Mouse (Mus musculus) spleen, postnatal 10 days (tissue): ENCODE measurements around the gene Eif1ax.
A peak's percentile ranks its signal among the peaks of the same experiment; 100 is the strongest.
"Not testable (repeated sequence)": the region's sequence is repeated elsewhere in the genome, so short reads cannot be mapped to it uniquely, and the experiment has no call there.

Experiments used
- DNase-seq, 2 experiments: peaks; one replicate each; pipeline ENCODE4 v3.0.0; 2021 to 2022; ENCODE audit warnings: low spot score in 2 of 2

Eif1ax gene

DNA sequence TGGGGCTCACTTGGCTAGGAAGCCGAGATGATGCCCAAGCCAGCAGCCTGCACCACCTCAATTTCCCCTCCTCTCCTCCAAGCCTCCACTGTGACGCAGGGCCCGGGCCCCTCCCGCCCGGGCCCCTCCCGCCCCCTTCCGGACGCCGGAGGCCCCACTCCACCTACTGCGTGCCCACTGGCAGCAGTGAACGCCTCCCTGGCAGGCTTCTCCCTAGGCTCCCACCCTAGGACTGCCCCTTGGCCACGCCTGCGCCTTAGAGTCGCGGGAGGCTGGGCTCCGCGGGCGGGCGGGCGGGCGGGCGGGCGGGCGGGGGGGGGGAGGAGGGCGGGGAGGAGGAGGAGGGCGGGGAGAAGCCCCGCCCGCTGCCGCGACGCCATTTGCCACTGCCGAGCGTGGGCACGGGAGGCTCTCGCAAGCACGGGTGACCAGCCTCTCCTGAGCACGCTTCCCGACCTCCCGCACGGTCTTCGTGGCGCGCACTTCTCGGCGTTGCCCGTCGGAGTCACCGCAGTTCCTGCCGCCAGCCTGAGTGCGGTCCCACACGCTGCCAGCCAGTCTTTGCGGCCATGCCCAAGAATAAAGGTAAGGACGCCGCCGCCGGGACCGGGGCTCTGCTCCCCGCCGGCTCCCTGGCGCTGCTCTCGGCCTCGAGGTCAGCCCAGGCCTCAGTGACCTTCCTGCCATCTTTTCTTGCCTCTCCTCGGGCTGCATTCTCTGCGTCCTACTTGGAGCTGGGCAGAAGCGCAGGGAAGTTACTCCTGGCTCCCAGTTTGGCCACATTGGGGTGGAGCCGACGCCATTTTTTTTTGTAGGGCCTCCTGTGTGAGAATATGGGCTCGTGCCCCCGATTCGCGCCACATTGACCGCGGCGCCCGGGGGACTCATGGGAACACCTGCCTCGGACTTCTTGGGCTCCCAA lies at the start of gene Eif1ax:
Gene Eif1ax (plus strand): TSS at position 348 of the 922 bp plus-strand sequence.
- peak; percentile 65 to 77 for DNase-seq

DNA sequence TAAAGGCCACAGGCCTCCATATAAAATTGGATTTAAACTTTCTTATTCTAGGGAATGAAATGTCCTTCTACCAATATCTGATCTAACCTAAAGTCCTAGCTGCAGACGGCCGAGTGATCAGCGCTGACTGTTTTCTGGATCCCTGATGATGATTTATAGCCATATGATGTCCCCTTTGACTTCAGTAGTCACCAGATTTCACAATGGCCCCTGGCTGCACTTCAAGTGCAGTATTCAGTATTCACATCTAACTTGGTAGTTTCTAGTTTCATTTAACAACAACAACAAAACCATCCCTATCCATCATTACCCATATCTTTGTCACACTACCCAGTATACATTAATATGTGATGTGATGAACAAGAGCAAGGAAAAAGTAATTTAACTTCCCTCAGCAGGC lies 7.5 kb upstream of the Eif1ax start:
- no peak for DNase-seq

GRCm38 (mm10) chrX:159372753-159373144 lies 771 bp downstream of the Eif1ax start:
- DNase-seq: no peak

DNA sequence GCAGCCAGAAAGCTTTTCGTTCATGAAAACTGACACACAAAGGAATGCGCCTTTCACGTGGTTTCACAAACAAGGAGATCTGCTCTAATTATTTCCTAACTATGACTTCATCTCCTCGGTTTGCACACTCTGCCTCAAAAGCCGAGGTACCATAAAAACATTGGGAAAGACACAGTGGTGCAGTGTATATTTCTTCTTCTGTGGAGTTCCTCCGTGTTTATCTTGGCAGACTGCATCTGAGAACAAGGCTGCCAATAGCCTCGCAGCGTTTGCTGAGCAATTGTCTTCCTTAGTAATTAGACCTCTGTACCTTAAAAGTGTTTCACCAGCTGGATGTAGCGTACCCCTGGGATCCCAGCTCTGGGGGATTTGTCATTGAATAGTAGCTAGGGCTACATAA lies 15.1 kb downstream of the Eif1ax start:
- no peak for DNase-seq

GRCm38 (mm10) chrX:159388953-159389352 lies 17.0 kb downstream of the Eif1ax start:
- DNase-seq: no peak

- no peak for DNase-seq
These were observed 18.5 kb downstream of the Eif1ax start for GRCm38 (mm10) chrX:159390347-159390962.

GRCm38 (mm10) chrX:159391239-159391638 lies 19.3 kb downstream of the Eif1ax start:
- DNase-seq: no peak

GRCm38 (mm10) chrX:159409253-159409652 lies 37.3 kb downstream of the Eif1ax start:
- DNase-seq: peak in 1 of 2 experiments; percentile 36

DNA sequence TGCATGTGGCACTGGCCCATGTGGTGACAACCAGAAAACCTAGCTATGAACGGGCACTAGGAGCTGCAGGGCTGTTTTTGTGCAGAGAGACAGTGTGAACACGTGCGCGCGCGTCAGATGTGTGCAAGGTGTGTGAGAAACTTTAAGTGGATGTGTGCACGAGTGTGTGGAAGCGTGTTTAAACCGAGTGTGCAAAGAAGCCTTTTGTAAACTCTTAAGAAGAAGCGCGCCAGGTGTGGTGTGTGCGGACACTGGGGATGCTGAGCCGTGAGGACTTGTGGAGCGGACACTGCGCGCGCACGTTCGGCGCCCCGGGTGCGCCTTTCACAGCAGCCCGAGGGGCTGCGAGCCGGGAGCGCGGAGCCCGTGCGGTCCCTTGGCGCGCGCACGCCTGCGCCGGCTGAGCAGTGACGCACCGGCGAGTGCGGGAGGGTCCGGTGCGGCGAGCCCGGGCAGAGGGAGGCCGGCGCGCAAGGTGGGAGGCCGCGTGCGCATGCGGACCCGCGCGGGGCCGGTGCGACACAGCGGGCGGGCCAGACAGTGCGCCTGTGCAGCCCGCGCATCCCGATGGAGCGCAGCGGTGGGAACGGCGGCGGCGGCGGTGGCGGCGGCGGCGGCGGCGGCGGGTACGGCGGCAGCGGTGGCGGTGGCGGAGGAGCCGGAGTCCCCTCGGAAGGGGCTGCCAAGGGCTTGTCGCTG lies 42.3 kb downstream of the Eif1ax start, which contains the start of gene Map7d2:
Gene Map7d2 (plus strand): TSS at position 443 of the 699 bp plus-strand sequence.
- peak in 1 of 2 experiments; percentile 12 for DNase-seq

GRCm38 (mm10) chrX:159414829-159415673 lies 43.1 kb downstream of the Eif1ax start:
- peak in 1 of 2 experiments; percentile 11 for DNase-seq

GRCm38 (mm10) chrX:159430507-159430906 lies 58.5 kb downstream of the Eif1ax start:
- not testable (repeated sequence) for DNase-seq
